Mouse (Mus musculus) urinary bladder, adult 2 months (tissue): ENCODE data around the gene Irf2. TPM values are rescaled to one million over a fixed set of nuclear protein-coding genes. Genes with fewer than 3 reads are reported as not detected.

Source experiments
- DNase-seq: peaks from one replicate; pipeline ENCODE4 v3.0.0; 2022; ENCODE audit warnings: low spot score
- polyA plus RNA-seq: library from polyadenylated mRNA; depleted of rRNA; stranded (reverse); fragments of >200 nt; gene quantifications from 2 replicates; pipeline ENCODE4 v1.2.3, GENCODE M21; 2012; rRNA removed

Gene Irf2
- polyA plus RNA-seq, result 15.0 and 32.4 TPM in 2 replicates

- peak; percentile 76 for DNase-seq
These were observed at the start of gene Irf2 for GRCm38 (mm10) chr8:46739003-46739949. TSS of gene Irf2 (plus strand) at chr8:46739732.

- no peak for DNase-seq
These were observed 49.4 kb upstream of the Irf2 start for GRCm38 (mm10) chr8:46690111-46690510.

GRCm38 (mm10) chr8:46690581-46690980 lies 49.0 kb upstream of the Irf2 start:
- no peak for DNase-seq

- no peak for DNase-seq
These were observed 48.2 kb upstream of the Irf2 start for GRCm38 (mm10) chr8:46691360-46691759.

- DNase-seq, result no peak
These were observed 43.1 kb upstream of the Irf2 start for GRCm38 (mm10) chr8:46696256-46697041.

- no peak for DNase-seq
These were observed 42.0 kb upstream of the Irf2 start for GRCm38 (mm10) chr8:46697566-46697965.

- no peak for DNase-seq
These were observed 41.4 kb upstream of the Irf2 start for GRCm38 (mm10) chr8:46698162-46698561.

GRCm38 (mm10) chr8:46705145-46705544 lies 34.4 kb upstream of the Irf2 start:
- DNase-seq, result no peak

- no peak for DNase-seq
These were observed 32.8 kb upstream of the Irf2 start for GRCm38 (mm10) chr8:46706730-46707129.

- no peak for DNase-seq
These were observed 30.2 kb upstream of the Irf2 start for GRCm38 (mm10) chr8:46709302-46709701.

- DNase-seq, result no peak
These were observed 29.2 kb upstream of the Irf2 start for GRCm38 (mm10) chr8:46710289-46710688.

GRCm38 (mm10) chr8:46711496-46711895 lies 28.0 kb upstream of the Irf2 start:
- DNase-seq, result no peak

GRCm38 (mm10) chr8:46713178-46713577 lies 26.4 kb upstream of the Irf2 start:
- DNase-seq, result no peak

- DNase-seq, result no peak
These were observed 25.7 kb upstream of the Irf2 start for GRCm38 (mm10) chr8:46713844-46714243.

- DNase-seq, result no peak
These were observed 25.1 kb upstream of the Irf2 start for GRCm38 (mm10) chr8:46714400-46714799.

GRCm38 (mm10) chr8:46716477-46716876 lies 23.1 kb upstream of the Irf2 start:
- DNase-seq, result no peak

GRCm38 (mm10) chr8:46717170-46717569 lies 22.4 kb upstream of the Irf2 start:
- no peak for DNase-seq

- DNase-seq, result no peak
These were observed 21.2 kb upstream of the Irf2 start for GRCm38 (mm10) chr8:46718301-46718700.

GRCm38 (mm10) chr8:46718747-46719146 lies 20.8 kb upstream of the Irf2 start:
- no peak for DNase-seq

GRCm38 (mm10) chr8:46720656-46721055 lies 18.9 kb upstream of the Irf2 start:
- no peak for DNase-seq

- no peak for DNase-seq
These were observed 18.3 kb upstream of the Irf2 start for GRCm38 (mm10) chr8:46721065-46721845.

GRCm38 (mm10) chr8:46722536-46722935 lies 17.0 kb upstream of the Irf2 start:
- DNase-seq, result no peak
